Mouse (Mus musculus) liver, embryonic 13.5 days (tissue): ENCODE measurements at regions not wholly inside any gene's neighbourhood (a gene's known extent, or its start where the extent isn't known, plus 50 kb on each side); places are given as distances from the start of the nearest gene placed in this dataset.
A peak's percentile ranks its signal among the peaks of the same experiment; 100 is the strongest.
"Not testable (repeated sequence)": the region's sequence is repeated elsewhere in the genome, so short reads cannot be mapped to it uniquely, and the experiment has no call there.

Experiments used
- ATAC-seq: fragments of 200-750 bp; cut with Nextera tagmentation; 2 replicates; pipeline ENCODE4 v1.8.0; 2017; ENCODE audit warnings: low read depth, mild to moderate bottlenecking, moderate number of reproducible peaks, moderate library complexity
- DNase-seq: peaks from one replicate; pipeline ENCODE4 v3.0.0; 2022
- H3K27ac ChIP-seq: fragments of 300-500 bp; sonication (generic); 2 replicates; pipeline ENCODE4 v1.5.1; 2015; ENCODE audit warnings: moderate library complexity, mild to moderate bottlenecking, inconsistent platforms
- H3K27me3 ChIP-seq: fragments of 300-500 bp; sonication (generic); 2 replicates; pipeline ENCODE4 v1.6.1; 2015; ENCODE audit warnings: mild to moderate bottlenecking, inconsistent platforms
- H3K36me3 ChIP-seq: fragments of 300-500 bp; sonication (generic); 2 replicates; pipeline ENCODE4 v1.6.1; 2015; ENCODE audit warnings: mild to moderate bottlenecking, inconsistent platforms
- H3K4me1 ChIP-seq: fragments of 300-500 bp; sonication (generic); replicated peaks from 2 replicates; pipeline ENCODE4 v1.6.1; 2015; ENCODE audit warnings: inconsistent platforms
- H3K4me2 ChIP-seq: fragments of 300-500 bp; sonication (generic); 2 replicates; pipeline ENCODE4 v1.6.1; 2015; ENCODE audit warnings: inconsistent platforms, mild to moderate bottlenecking, moderate library complexity
- H3K4me3 ChIP-seq: fragments of 300-500 bp; sonication (generic); replicated peaks from 2 replicates; pipeline ENCODE4 v1.5.1; 2015; ENCODE audit warnings: mild to moderate bottlenecking, inconsistent platforms
- H3K9ac ChIP-seq: fragments of 300-500 bp; sonication (generic); 2 replicates; pipeline ENCODE4 v1.6.1; 2015; ENCODE audit warnings: mild to moderate bottlenecking, inconsistent platforms
- H3K9me3 ChIP-seq: fragments of 300-500 bp; sonication (generic); replicated peaks from 2 replicates; pipeline ENCODE4 v1.6.1; 2016; ENCODE audit warnings: inconsistent platforms
- WGBS: fragments of 180-500 bp; shearing (Covaris S2); methylation state at CpG from one replicate; pipeline ENCODE4 v1.1.7; 2015; ENCODE audit not compliant: insufficient replicate concordance; 5-methylcytosine and 5-hydroxymethylcytosine counted together

- Histone ChIP-seq H3K4me1 (no peaks in the 10 kb centered on the region), H3K9me3 (0 out of 2 replicates have a peak, but pooled peaks cover 5% of the 10 kb centered on the region), H3K27me3 (no peaks in the 10 kb centered on the region), H3K27ac (no peak overlapping the region), H3K4me3 (no peak overlapping the region), H3K36me3 (no peaks in the 10 kb centered on the region), H3K4me2 (no peak overlapping the region), H3K9ac (no peak overlapping the region)
- DNase-seq (no peak), ATAC-seq (no peak)
- 59% methylated on average over 4 of the region's 4 CpGs for WGBS
These were observed 60.6 kb upstream of the Helt start for GRCm38 (mm10) chr8:46355066-46355465.

GRCm38 (mm10) chr8:46357961-46358360 lies 63.5 kb upstream of the Helt start:
- H3K9ac ChIP-seq, H3K4me3 ChIP-seq, DNase-seq, H3K4me2 ChIP-seq, H3K27ac ChIP-seq, H3K27me3 ChIP-seq, ATAC-seq, H3K9me3 ChIP-seq, H3K36me3 ChIP-seq, H3K4me1 ChIP-seq: not testable (repeated sequence)
- 68% methylated on average over 9 of the region's 9 CpGs for WGBS

GRCm38 (mm10) chr8:46362871-46363306 lies 68.4 kb upstream of the Helt start:
- Histone ChIP-seq H3K9me3 (no peaks in the 10 kb centered on the region), H3K27ac (no peak overlapping the region), H3K9ac (no peak overlapping the region), H3K36me3 (no peaks in the 10 kb centered on the region), H3K4me1 (no peaks in the 10 kb centered on the region), H3K27me3 (no peaks in the 10 kb centered on the region), H3K4me2 (no peak overlapping the region), H3K4me3 (no peak overlapping the region)
- ATAC-seq (peak; percentile 90), DNase-seq (no peak)
- WGBS, result 56% methylated on average over 2 of the region's 2 CpGs

- no peak overlapping the region for H3K9ac ChIP-seq
- H3K4me1 ChIP-seq, result no peaks in the 10 kb centered on the region
- DNase-seq (no peak), ATAC-seq (no peak)
- H3K36me3 ChIP-seq, result no peaks in the 10 kb centered on the region
- WGBS, result 64% methylated on average over 5 of the region's 5 CpGs
- H3K27ac ChIP-seq, result no peak overlapping the region
- no peaks in the 10 kb centered on the region for H3K9me3 ChIP-seq
- no peak overlapping the region for H3K4me3 ChIP-seq
- no peak overlapping the region for H3K4me2 ChIP-seq
- no peaks in the 10 kb centered on the region for H3K27me3 ChIP-seq
These were observed 71.2 kb upstream of the Helt start for GRCm38 (mm10) chr8:46365711-46366110.

GRCm38 (mm10) chr8:46367125-46367524 lies 72.7 kb upstream of the Helt start:
- H3K4me3 ChIP-seq, result no peak overlapping the region
- DNase-seq (no peak), ATAC-seq (no peak)
- no peaks in the 10 kb centered on the region for H3K4me1 ChIP-seq
- no peak overlapping the region for H3K9ac ChIP-seq
- no peaks in the 10 kb centered on the region for H3K27me3 ChIP-seq
- 66% methylated on average over 3 of the region's 3 CpGs for WGBS
- H3K4me2 ChIP-seq, result no peak overlapping the region
- H3K27ac ChIP-seq, result no peak overlapping the region
- H3K36me3 ChIP-seq, result no peaks in the 10 kb centered on the region
- no peaks in the 10 kb centered on the region for H3K9me3 ChIP-seq

- DNase-seq (no peak), ATAC-seq (no peak)
- Histone ChIP-seq H3K9me3 (no peaks in the 10 kb centered on the region), H3K4me1 (no peaks in the 10 kb centered on the region), H3K27me3 (no peaks in the 10 kb centered on the region), H3K9ac (no peak overlapping the region), H3K27ac (no peak overlapping the region), H3K4me3 (no peak overlapping the region), H3K36me3 (no peaks in the 10 kb centered on the region), H3K4me2 (no peak overlapping the region)
- WGBS, result 33% methylated on average over 4 of the region's 4 CpGs
These were observed 79.6 kb upstream of the Helt start for GRCm38 (mm10) chr8:46374092-46374491.

- H3K9ac ChIP-seq, result no peak overlapping the region
- no peaks in the 10 kb centered on the region for H3K4me1 ChIP-seq
- H3K27ac ChIP-seq, result no peak overlapping the region
- no peak overlapping the region for H3K4me3 ChIP-seq
- WGBS, result 42% methylated on average over 2 of the region's 2 CpGs
- H3K36me3 ChIP-seq, result no peaks in the 10 kb centered on the region
- DNase-seq, result no peak
- no peaks in the 10 kb centered on the region for H3K27me3 ChIP-seq
- H3K9me3 ChIP-seq, result no peaks in the 10 kb centered on the region
- no peak overlapping the region for H3K4me2 ChIP-seq
- ATAC-seq, result 0 out of 2 replicates have a peak, but pooled peaks have one; percentile 29
These were observed 81.5 kb upstream of the Helt start for GRCm38 (mm10) chr8:46375986-46376385.

- Histone ChIP-seq H3K27me3 (no peaks in the 10 kb centered on the region), H3K4me1 (peaks cover 6% of the 10 kb centered on the region; the same call in 1 of the 2 replicates), H3K36me3 (no peaks in the 10 kb centered on the region), H3K4me3 (no peak overlapping the region), H3K9me3 (no peaks in the 10 kb centered on the region), H3K4me2 (no peak overlapping the region), H3K27ac (no peak overlapping the region), H3K9ac (no peak overlapping the region)
- no peak for ATAC-seq
- DNase-seq, result no peak
- WGBS, result 52% methylated on average over 7 of the region's 7 CpGs
These were observed 85.9 kb upstream of the Acsl1 start for GRCm38 (mm10) chr8:46384926-46385325.

GRCm38 (mm10) chr8:46385806-46386205 lies 85.0 kb upstream of the Acsl1 start:
- ATAC-seq, result no peak
- Histone ChIP-seq H3K4me2 (no peak overlapping the region), H3K27me3 (no peaks in the 10 kb centered on the region), H3K36me3 (no peaks in the 10 kb centered on the region), H3K9ac (no peak overlapping the region), H3K27ac (no peak overlapping the region), H3K9me3 (no peaks in the 10 kb centered on the region), H3K4me3 (no peak overlapping the region), H3K4me1 (peaks cover 6% of the 10 kb centered on the region; the same call in 1 of the 2 replicates)
- 66% methylated on average over 6 of the region's 6 CpGs for WGBS
- DNase-seq, result no peak

- WGBS, result 63% methylated on average over 4 of the region's 4 CpGs
- Histone ChIP-seq H3K27ac (peak overlapping the region; percentile 54), H3K36me3 (no peaks in the 10 kb centered on the region), H3K27me3 (no peaks in the 10 kb centered on the region), H3K4me3 (no peak overlapping the region), H3K9ac (no peak overlapping the region), H3K9me3 (no peaks in the 10 kb centered on the region), H3K4me1 (peaks cover 6% of the 10 kb centered on the region; the same call in 1 of the 2 replicates), H3K4me2 (no peak overlapping the region)
- ATAC-seq (peak; percentile 58), DNase-seq (no peak)
These were observed 84.3 kb upstream of the Acsl1 start for GRCm38 (mm10) chr8:46386553-46386952.

GRCm38 (mm10) chr8:46387037-46387436 lies 83.8 kb upstream of the Acsl1 start:
- peaks cover 6% of the 10 kb centered on the region; the same call in 1 of the 2 replicates for H3K4me1 ChIP-seq
- H3K4me3 ChIP-seq, result no peak overlapping the region
- WGBS, result 56% methylated on average over 5 of the region's 5 CpGs
- no peaks in the 10 kb centered on the region for H3K27me3 ChIP-seq
- no peak overlapping the region for H3K4me2 ChIP-seq
- no peaks in the 10 kb centered on the region for H3K36me3 ChIP-seq
- DNase-seq (no peak), ATAC-seq (peak; percentile 59; the same call in 1 of the 2 replicates)
- no peaks in the 10 kb centered on the region for H3K9me3 ChIP-seq
- H3K27ac ChIP-seq, result peak overlapping the region; percentile 75
- H3K9ac ChIP-seq, result no peak overlapping the region

GRCm38 (mm10) chr8:46388421-46388820 lies 82.4 kb upstream of the Acsl1 start:
- Histone ChIP-seq H3K27ac (no peak overlapping the region), H3K9ac (no peak overlapping the region), H3K36me3 (no peaks in the 10 kb centered on the region), H3K4me2 (no peak overlapping the region), H3K4me3 (no peak overlapping the region), H3K27me3 (no peaks in the 10 kb centered on the region), H3K4me1 (peaks cover 6% of the 10 kb centered on the region; the same call in 1 of the 2 replicates), H3K9me3 (no peaks in the 10 kb centered on the region)
- 57% methylated on average over 3 of the region's 3 CpGs for WGBS
- ATAC-seq, result no peak
- DNase-seq, result no peak
